Mouse (Mus musculus) MEL (cell line): ENCODE measurements around the gene Klhdc8b. TPM values are rescaled to one million over a fixed set of nuclear protein-coding genes. Genes with fewer than 3 reads are reported as not detected.

Experiments
- DNase-seq: peaks from one replicate; pipeline ENCODE4 v3.0.0; 2011; ENCODE audit warnings: low read depth, low spot score
- H3K27ac ChIP-seq: 2 replicates; pipeline ENCODE4 v1.5.1; 2012; ENCODE audit warnings: low read depth, mild to moderate bottlenecking, control low read depth, low read length, moderate library complexity; ENCODE audit not compliant: control insufficient read depth
- H3K27me3 ChIP-seq, 2 experiments: fragments of 150-350 bp in 1 of 2; sonication (generic) in 1 of 2; 2 replicates each; pipeline ENCODE4 v1.6.1; 2012; ENCODE audit warnings: low read length in 2 of 2, mild to moderate bottlenecking in 2 of 2, improper control_type of control experiment in 1 of 2, moderate library complexity in 1 of 2; ENCODE audit not compliant: insufficient read depth in 2 of 2, control insufficient read depth in 1 of 2
- H3K36me3 ChIP-seq, 2 experiments: 2 replicates each; pipeline ENCODE4 v1.6.1; 2012 to 2014; ENCODE audit warnings: low read length in 2 of 2, improper control_type of control experiment in 1 of 2, inconsistent platforms in 1 of 2, mild to moderate bottlenecking in 1 of 2; ENCODE audit not compliant: insufficient read depth in 2 of 2, control insufficient read depth in 1 of 2
- H3K4me1 ChIP-seq, 2 experiments: fragments of 150-350 bp in 1 of 2; sonication (generic) in 1 of 2; 2 replicates each; pipeline ENCODE4 v1.6.1; 2012; ENCODE audit warnings: low read length in 2 of 2, improper control_type of control experiment in 1 of 2, mild to moderate bottlenecking in 1 of 2; ENCODE audit not compliant: insufficient read depth in 2 of 2, control insufficient read depth in 1 of 2
- H3K4me3 ChIP-seq, 2 experiments: fragments of 150-350 bp in 1 of 2; sonication (generic) in 1 of 2; 2 replicates each; pipeline ENCODE4 v1.5.1; 2012; ENCODE audit warnings: low read depth in 2 of 2, low read length in 2 of 2, mild to moderate bottlenecking in 2 of 2, moderate library complexity in 2 of 2, control low read depth in 1 of 2, improper control_type of control experiment in 1 of 2; ENCODE audit not compliant: control insufficient read depth in 1 of 2, insufficient read depth in 1 of 2
- H3K79me2 ChIP-seq: 2 replicates; pipeline ENCODE4 v1.6.1; 2012; ENCODE audit warnings: mild to moderate bottlenecking, low read length, moderate library complexity; ENCODE audit not compliant: control insufficient read depth, poor library complexity, insufficient read depth
- H3K9ac ChIP-seq: 2 replicates; pipeline ENCODE4 v1.6.1; 2012; ENCODE audit warnings: low read depth, mild to moderate bottlenecking, control low read depth, low read length, moderate library complexity; ENCODE audit not compliant: control insufficient read depth, poor library complexity, severe bottlenecking
- H3K9me3 ChIP-seq: fragments of 150-350 bp; sonication (generic); replicated peaks from 2 replicates; pipeline ENCODE4 v1.6.1; 2012; ENCODE audit warnings: mild to moderate bottlenecking, low read length, improper control_type of control experiment, moderate library complexity; ENCODE audit not compliant: insufficient read depth
- BHLHE40 ChIP-seq: IDR thresholded peaks from 2 replicates; pipeline ENCODE4 v1.6.1; 2012; ENCODE audit warnings: low read depth, mild to moderate bottlenecking, inconsistent platforms, low read length, improper control_type of control experiment, borderline replicate concordance
- CHD1 ChIP-seq: IDR thresholded peaks from 2 replicates; pipeline ENCODE4 v1.6.1; 2012; ENCODE audit warnings: low read depth, mild to moderate bottlenecking, inconsistent platforms, low read length, improper control_type of control experiment
- CHD2 ChIP-seq: IDR thresholded peaks from 2 replicates; pipeline ENCODE4 v1.6.1; 2011; ENCODE audit warnings: low read length, improper control_type of control experiment
- CTCF ChIP-seq, 3 experiments: IDR thresholded peaks in 2 of 3; conservative IDR thresholded peaks in 1 of 3; 2 replicates each; pipeline ENCODE4 v1.5.1; 2011 to 2012; ENCODE audit warnings: low read length in 3 of 3, low read depth in 2 of 3, mild to moderate bottlenecking in 2 of 3, improper control_type of control experiment in 1 of 3, inconsistent platforms in 1 of 3, mixed read lengths in 1 of 3, moderate library complexity in 1 of 3; ENCODE audit not compliant: control insufficient read depth in 1 of 3, insufficient read depth in 1 of 3, poor library complexity in 1 of 3, severe bottlenecking in 1 of 3
- E2F4 ChIP-seq: IDR thresholded peaks from 2 replicates; pipeline ENCODE4 v1.6.1; 2011; ENCODE audit warnings: low read depth, low read length, improper control_type of control experiment, borderline replicate concordance
- EP300 ChIP-seq, 2 experiments: IDR thresholded peaks; 2 replicates each; pipeline ENCODE4 v1.6.1; 2011; ENCODE audit warnings: improper control_type of control experiment in 2 of 2, low read length in 2 of 2, low read depth in 1 of 2, mild to moderate bottlenecking in 1 of 2
- ETS1 ChIP-seq: IDR thresholded peaks from 2 replicates; pipeline ENCODE4 v1.6.1; 2012; ENCODE audit warnings: low read depth, mild to moderate bottlenecking, inconsistent platforms, low read length, improper control_type of control experiment, moderate library complexity
- GABPA ChIP-seq: IDR thresholded peaks from 2 replicates; pipeline ENCODE4 v1.6.1; 2012; ENCODE audit warnings: low read depth, mild to moderate bottlenecking, inconsistent platforms, low read length, improper control_type of control experiment, moderate library complexity
- HCFC1 ChIP-seq: IDR thresholded peaks from 2 replicates; pipeline ENCODE4 v1.6.1; 2012; ENCODE audit warnings: low read depth, mild to moderate bottlenecking, inconsistent platforms, low read length, improper control_type of control experiment, moderate library complexity
- JUND ChIP-seq: IDR thresholded peaks from 2 replicates; pipeline ENCODE4 v1.6.1; 2011; ENCODE audit warnings: low read depth, mild to moderate bottlenecking, improper control_type of control experiment, low read length
- KAT2A ChIP-seq: conservative IDR thresholded peaks from 2 replicates; pipeline ENCODE4 v1.6.1; 2012; ENCODE audit warnings: low read depth, low read length, improper control_type of control experiment, inconsistent platforms
- MAX ChIP-seq: IDR thresholded peaks from 2 replicates; pipeline ENCODE4 v1.6.1; 2011; ENCODE audit warnings: low read length, improper control_type of control experiment
- MAZ ChIP-seq: IDR thresholded peaks from 2 replicates; pipeline ENCODE4 v1.6.1; 2012; ENCODE audit warnings: low read depth, mild to moderate bottlenecking, inconsistent platforms, low read length, improper control_type of control experiment
- MYB ChIP-seq: IDR thresholded peaks from 2 replicates; pipeline ENCODE4 v1.6.1; 2011; ENCODE audit warnings: mild to moderate bottlenecking, low read depth, low read length, improper control_type of control experiment
- MYC ChIP-seq: IDR thresholded peaks from 2 replicates; pipeline ENCODE4 v1.6.1; 2011; ENCODE audit warnings: low read depth, mild to moderate bottlenecking, low read length, improper control_type of control experiment, moderate library complexity
- POLR2A ChIP-seq, 2 experiments: IDR thresholded peaks; 2 replicates each; pipeline ENCODE4 v1.6.1; 2011 to 2012; ENCODE audit warnings: low read length in 2 of 2, mild to moderate bottlenecking in 2 of 2, control low read depth in 1 of 2, improper control_type of control experiment in 1 of 2, low read depth in 1 of 2, moderate library complexity in 1 of 2; ENCODE audit not compliant: control insufficient read depth in 1 of 2, insufficient read depth in 1 of 2, poor library complexity in 1 of 2
- POLR2AphosphoS2 ChIP-seq: IDR thresholded peaks from 2 replicates; pipeline ENCODE4 v1.6.1; 2011; ENCODE audit warnings: low read length, improper control_type of control experiment
- RCOR1 ChIP-seq: IDR thresholded peaks from 2 replicates; pipeline ENCODE4 v1.6.1; 2012; ENCODE audit warnings: low read depth, mild to moderate bottlenecking, inconsistent platforms, low read length, improper control_type of control experiment
- SIN3A ChIP-seq: IDR thresholded peaks from 2 replicates; pipeline ENCODE4 v1.6.1; 2012; ENCODE audit warnings: low read length, improper control_type of control experiment, inconsistent platforms
- SMC3 ChIP-seq: IDR thresholded peaks from 2 replicates; pipeline ENCODE4 v1.6.1; 2011; ENCODE audit warnings: low read depth, low read length, improper control_type of control experiment
- USF1 ChIP-seq: IDR thresholded peaks from 2 replicates; pipeline ENCODE4 v1.6.1; 2014; ENCODE audit warnings: low read depth, mild to moderate bottlenecking, inconsistent platforms, low read length, improper control_type of control experiment, moderate library complexity
- USF2 ChIP-seq, 2 experiments: IDR thresholded peaks; 2 replicates each; pipeline ENCODE4 v1.6.1; 2011 to 2012; ENCODE audit warnings: improper control_type of control experiment in 2 of 2, low read length in 2 of 2, borderline replicate concordance in 1 of 2, inconsistent platforms in 1 of 2, low read depth in 1 of 2, mild to moderate bottlenecking in 1 of 2; ENCODE audit not compliant: insufficient read depth in 1 of 2
- ZC3H11A ChIP-seq: IDR thresholded peaks from 2 replicates; pipeline ENCODE4 v1.6.1; 2012; ENCODE audit warnings: low read depth, mild to moderate bottlenecking, inconsistent platforms, low read length, improper control_type of control experiment
- ZKSCAN1 ChIP-seq: IDR thresholded peaks from 2 replicates; pipeline ENCODE4 v1.6.1; 2012; ENCODE audit warnings: low read depth, mild to moderate bottlenecking, inconsistent platforms, low read length, improper control_type of control experiment, moderate library complexity
- ZMIZ1 ChIP-seq: IDR thresholded peaks from 2 replicates; pipeline ENCODE4 v1.6.1; 2012; ENCODE audit warnings: low read depth, mild to moderate bottlenecking, inconsistent platforms, low read length, improper control_type of control experiment, moderate library complexity
- polyA plus RNA-seq, 2 experiments: library from polyadenylated mRNA; stranded (reverse) in 1 of 2; unstranded in 1 of 2; fragments of >175 nt in 1 of 2; fragments of >200 nt in 1 of 2; gene quantifications; 2 replicates each; pipeline versions ENCODE4 v1.2.1 to v1.2.4; 2012; ENCODE audit warnings: low replicate concordance in 2 of 2, low read depth in 1 of 2; ENCODE audit not compliant: insufficient read length in 2 of 2, insufficient read depth in 1 of 2, missing spikeins in 1 of 2
- total RNA-seq: library from RNA; depleted of rRNA; stranded (reverse); fragments of 300-350 nt; gene quantifications from 2 replicates; pipeline ENCODE4 v1.2.3, GENCODE M21; 2012

The Klhdc8b gene
- total and polyA plus RNA-seq, 3 experiments = 57.3 to 77.2 (median 71.9) TPM

- TF ChIP-seq SMC3 (no peak), MYB (no peak), USF1 (no peak), MYC (no peak), MAZ (no peak), ZMIZ1 (no peak), POLR2AphosphoS2 (no peak), USF2 (IDR thresholded peaks at IDR 0.05; ENCODE audit: borderline replicate concordance in 1 of 2, insufficient read depth in 1 of 2, low read depth in 1 of 2, low read length in 2 of 2) (no peak), EP300 (IDR thresholded peaks at IDR 0.05; ENCODE audit: low read depth in 1 of 2, low read length in 2 of 2) (no peak), MAX (no peak), E2F4 (no peak), HCFC1 (no peak), RCOR1 (no peak), JUND (no peak), CHD2 (no peak), ZKSCAN1 (no peak), SIN3A (no peak)
- Histone ChIP-seq H3K4me3 (no peak overlapping the region), H3K27ac (no peak overlapping the region), H3K9me3 (no peaks in the 10 kb centered on the region), H3K36me3 (peaks cover 0 to 6% of the 10 kb centered on the region in 2 experiments; a peak in 2 of 4 replicates), H3K27me3 (peaks cover under 1 to 5% of the 10 kb centered on the region in 2 experiments; a peak in 1 of 4 replicates), H3K79me2 (no peaks in the 10 kb centered on the region), H3K9ac (no peak overlapping the region), H3K4me1 (peaks cover 5 to 10% of the 10 kb centered on the region in 2 experiments)
- DNase-seq = no peak
Measured at GRCm38 (mm10) chr9:108441236-108441919, 20.0 kb downstream of the Klhdc8b start.

GRCm38 (mm10) chr9:108440485-108440884 is 20.9 kb downstream of the Klhdc8b start:
- Histone ChIP-seq H3K9ac (no peak overlapping the region), H3K4me1 (peaks cover 5 to 10% of the 10 kb centered on the region in 2 experiments), H3K36me3 (peaks cover 0 to 6% of the 10 kb centered on the region in 2 experiments; a peak in 2 of 4 replicates), H3K9me3 (no peaks in the 10 kb centered on the region), H3K4me3 (no peak overlapping the region), H3K27me3 (peaks cover 8% of the 10 kb centered on the region in 2 experiments; a peak in 3 of 4 replicates), H3K27ac (no peak overlapping the region), H3K79me2 (no peaks in the 10 kb centered on the region)
- DNase-seq = no peak
- no peak for TF ChIP-seq ETS1
- TF ChIP-seq MAZ = no peak
- TF ChIP-seq E2F4 = no peak
- no peak for TF ChIP-seq CHD1
- no peak for TF ChIP-seq ZKSCAN1
- TF ChIP-seq POLR2A (IDR thresholded peaks at IDR 0.05; ENCODE audit: control insufficient read depth in 1 of 2, insufficient read depth in 1 of 2, low read depth in 1 of 2, low read length in 2 of 2, poor library complexity in 1 of 2) = no peak
- no peak for TF ChIP-seq KAT2A
- TF ChIP-seq POLR2AphosphoS2 = no peak
- TF ChIP-seq CTCF (IDR thresholded peaks at IDR 0.05 in 2 of 3, conservative IDR thresholded peaks at IDR 0.05 in 1 of 3; ENCODE audit: control insufficient read depth in 1 of 3, insufficient read depth in 1 of 3, low read depth in 2 of 3, low read length in 3 of 3, poor library complexity in 1 of 3, severe bottlenecking in 1 of 3) = no peak
- no peak for TF ChIP-seq EP300 (IDR thresholded peaks at IDR 0.05; ENCODE audit: low read depth in 1 of 2, low read length in 2 of 2)
- no peak for TF ChIP-seq GABPA
- no peak for TF ChIP-seq USF1
- TF ChIP-seq ZC3H11A = no peak
- TF ChIP-seq BHLHE40 = no peak
